Mouse (Mus musculus) stomach, embryonic 16.5 days (tissue): ENCODE data around the gene Cenpb. TPM values are rescaled to one million over a fixed set of nuclear protein-coding genes. Genes with fewer than 3 reads are reported as not detected.

ENCODE experiments used
- ATAC-seq: fragments of 200-750 bp; cut with Nextera tagmentation; 2 replicates; pipeline ENCODE4 v1.8.0; 2017; ENCODE audit warnings: moderate number of reproducible peaks, moderate TSS enrichment; ENCODE audit not compliant: insufficient read depth, low FRiP score
- H3K27ac ChIP-seq: fragments of 300-500 bp; sonication (generic); 2 replicates; pipeline ENCODE4 v1.5.1; 2014; ENCODE audit warnings: low read length
- H3K27me3 ChIP-seq: fragments of 300-500 bp; sonication (generic); 2 replicates; pipeline ENCODE4 v1.6.1; 2014; ENCODE audit warnings: low read length, control low read depth, mixed read lengths; ENCODE audit not compliant: control insufficient read depth, insufficient read depth
- H3K36me3 ChIP-seq: fragments of 300-500 bp; sonication (generic); 2 replicates; pipeline ENCODE4 v1.6.1; 2014; ENCODE audit warnings: low read length; ENCODE audit not compliant: control insufficient read depth, insufficient read depth
- H3K4me1 ChIP-seq: fragments of 300-500 bp; sonication (generic); 2 replicates; pipeline ENCODE4 v1.6.1; 2014; ENCODE audit warnings: low read length, control low read depth, mixed read lengths; ENCODE audit not compliant: control insufficient read depth, insufficient read depth
- H3K4me2 ChIP-seq: fragments of 300-500 bp; sonication (generic); 2 replicates; pipeline ENCODE4 v1.6.1; 2014; ENCODE audit warnings: low read depth, low read length, mixed read lengths
- H3K4me3 ChIP-seq: fragments of 300-500 bp; sonication (generic); replicated peaks from 2 replicates; pipeline ENCODE4 v1.5.1; 2014; ENCODE audit warnings: mild to moderate bottlenecking, low read length
- H3K9ac ChIP-seq: fragments of 300-500 bp; sonication (generic); 2 replicates; pipeline ENCODE4 v1.6.1; 2014; ENCODE audit warnings: low read length
- H3K9me3 ChIP-seq: fragments of 300-500 bp; sonication (generic); replicated peaks from 2 replicates; pipeline ENCODE4 v1.6.1; 2016; ENCODE audit warnings: low read length, control low read depth; ENCODE audit not compliant: control insufficient read depth
- WGBS: fragments of 180-500 bp; shearing (Covaris S2); extraction: QIAGEN DNeasy Blood & Tissue Kit; methylation state at CpG from one replicate; pipeline ENCODE4 v1.1.7; 2014; 5-methylcytosine and 5-hydroxymethylcytosine counted together
- polyA plus RNA-seq: library from polyadenylated mRNA; unstranded; fragments of >200 nt; fragmentation: Nextera tagmentation; extraction: Ambion mirVana; gene quantifications from 2 replicates; pipeline ENCODE4 v1.2.1, GENCODE M21; 2015

The Cenpb gene
- polyA plus RNA-seq, 1 experiment from 2014 or later = 10.4 TPM

GRCm38 (mm10) chr2:131139886-131140532 lies 39.9 kb downstream of the Cenpb start:
- no peaks in the 10 kb centered on the region for H3K9me3 ChIP-seq
- no peaks in the 10 kb centered on the region for H3K27me3 ChIP-seq
- no peak overlapping the region for H3K4me3 ChIP-seq
- peak overlapping the region; percentile 47; the same call in 1 of the 2 replicates for H3K27ac ChIP-seq
- ATAC-seq = no peak
- H3K4me1 ChIP-seq = peaks cover 5% of the 10 kb centered on the region; the same call in 1 of the 2 replicates
- H3K9ac ChIP-seq = no peak overlapping the region; the same call in 1 of the 2 replicates
- H3K4me2 ChIP-seq = no peak overlapping the region
- H3K36me3 ChIP-seq = peaks cover 9% of the 10 kb centered on the region; the same call in 1 of the 2 replicates
- WGBS = 26% methylated on average over 5 of the region's 5 CpGs

GRCm38 (mm10) chr2:131139287-131139686 lies 40.6 kb downstream of the Cenpb start:
- WGBS = 86% methylated on average over 5 of the region's 5 CpGs
- Histone ChIP-seq H3K36me3 (peaks cover 5% of the 10 kb centered on the region; the same call in 1 of the 2 replicates), H3K9ac (no peak overlapping the region), H3K27me3 (no peaks in the 10 kb centered on the region), H3K4me2 (no peak overlapping the region), H3K27ac (no peak overlapping the region), H3K4me3 (no peak overlapping the region), H3K4me1 (peaks cover 8% of the 10 kb centered on the region; the same call in 1 of the 2 replicates), H3K9me3 (no peaks in the 10 kb centered on the region)
- ATAC-seq = no peak

- no peak overlapping the region for H3K9ac ChIP-seq
- H3K4me3 ChIP-seq = no peak overlapping the region
- no peak for ATAC-seq
- 95% methylated on average over 7 of the region's 7 CpGs for WGBS
- no peaks in the 10 kb centered on the region for H3K9me3 ChIP-seq
- H3K4me2 ChIP-seq = no peak overlapping the region
- H3K27me3 ChIP-seq = no peaks in the 10 kb centered on the region
- no peak overlapping the region for H3K27ac ChIP-seq
- H3K4me1 ChIP-seq = peaks cover 8% of the 10 kb centered on the region; the same call in 1 of the 2 replicates
- 0 out of 2 replicates have a peak, but pooled peaks cover 3% of the 10 kb centered on the region for H3K36me3 ChIP-seq
Measured at GRCm38 (mm10) chr2:131138760-131139159, 41.1 kb downstream of the Cenpb start.

- H3K4me2 ChIP-seq = no peak overlapping the region
- WGBS = 84% methylated on average over 4 of the region's 4 CpGs
- no peaks in the 10 kb centered on the region for H3K9me3 ChIP-seq
- no peak overlapping the region for H3K27ac ChIP-seq
- H3K4me1 ChIP-seq = peaks cover 8% of the 10 kb centered on the region; the same call in 1 of the 2 replicates
- H3K36me3 ChIP-seq = 0 out of 2 replicates have a peak, but pooled peaks cover 3% of the 10 kb centered on the region
- no peak overlapping the region for H3K9ac ChIP-seq
- H3K27me3 ChIP-seq = no peaks in the 10 kb centered on the region
- H3K4me3 ChIP-seq = no peak overlapping the region
- no peak for ATAC-seq
Measured at GRCm38 (mm10) chr2:131138296-131138695, 41.6 kb downstream of the Cenpb start.

- Histone ChIP-seq H3K27me3 (no peaks in the 10 kb centered on the region), H3K4me2 (no peak overlapping the region), H3K36me3 (0 out of 2 replicates have a peak, but pooled peaks cover 3% of the 10 kb centered on the region), H3K4me1 (0 out of 2 replicates have a peak, but pooled peaks cover 3% of the 10 kb centered on the region), H3K4me3 (no peak overlapping the region), H3K9me3 (no peaks in the 10 kb centered on the region), H3K27ac (no peak overlapping the region), H3K9ac (no peak overlapping the region)
- 54% methylated on average over 11 of the region's 11 CpGs for WGBS
- peak; percentile 82 for ATAC-seq
Measured at GRCm38 (mm10) chr2:131135521-131136139, 44.2 kb downstream of the Cenpb start.

- Histone ChIP-seq H3K4me3 (no peak overlapping the region), H3K9ac (no peak overlapping the region), H3K4me2 (no peak overlapping the region), H3K4me1 (peaks cover 3% of the 10 kb centered on the region; the same call in 1 of the 2 replicates), H3K27ac (peak overlapping the region; percentile 55; the same call in 1 of the 2 replicates), H3K36me3 (0 out of 2 replicates have a peak, but pooled peaks cover 3% of the 10 kb centered on the region), H3K27me3 (no peaks in the 10 kb centered on the region), H3K9me3 (no peaks in the 10 kb centered on the region)
- ATAC-seq = no peak
- WGBS = 81% methylated on average over 8 of the region's 8 CpGs
Measured at GRCm38 (mm10) chr2:131134826-131135400, 45.0 kb downstream of the Cenpb start.

- Histone ChIP-seq H3K9me3 (no peaks in the 10 kb centered on the region), H3K9ac (no peak overlapping the region), H3K4me2 (no peak overlapping the region), H3K27ac (peak overlapping the region; percentile 55; the same call in 1 of the 2 replicates), H3K4me1 (peaks cover 8% of the 10 kb centered on the region), H3K4me3 (no peak overlapping the region), H3K27me3 (no peaks in the 10 kb centered on the region), H3K36me3 (0 out of 2 replicates have a peak, but pooled peaks cover 3% of the 10 kb centered on the region)
- peak; percentile 30; the same call in 1 of the 2 replicates for ATAC-seq
- 47% methylated on average over 1 of the region's 1 CpGs for WGBS
Measured at GRCm38 (mm10) chr2:131134381-131134780, 45.5 kb downstream of the Cenpb start.

GRCm38 (mm10) chr2:131132930-131133547 lies 46.8 kb downstream of the Cenpb start, which contains the start of gene Gm11037:
Gene Gm11037 (plus strand): TSS chr2:131133497.
- Histone ChIP-seq H3K4me3 (no peak within 1 kb of the TSS), H3K36me3 (0 out of 2 replicates have a peak, but pooled peaks cover 3% of the 10 kb centered on the region), H3K4me2 (no peak within 1 kb of the TSS), H3K4me1 (peaks cover 13% of the 10 kb centered on the region), H3K27ac (peak within 1 kb of the TSS; percentile 11; the same call in 1 of the 2 replicates), H3K9ac (no peak within 1 kb of the TSS), H3K27me3 (no peaks in the 10 kb centered on the region), H3K9me3 (no peaks in the 10 kb centered on the region)
- WGBS = 82% methylated on average over 9 of the region's 9 CpGs
- no peak for ATAC-seq
